Mouse (Mus musculus): ENCODE data around the gene Ints6. TPM values are rescaled to one million over a fixed set of nuclear protein-coding genes. Genes with fewer than 3 reads are reported as not detected.

Ints6 gene
- polyA plus RNA-seq, 1 experiment, result 7.2 TPM

DNA sequence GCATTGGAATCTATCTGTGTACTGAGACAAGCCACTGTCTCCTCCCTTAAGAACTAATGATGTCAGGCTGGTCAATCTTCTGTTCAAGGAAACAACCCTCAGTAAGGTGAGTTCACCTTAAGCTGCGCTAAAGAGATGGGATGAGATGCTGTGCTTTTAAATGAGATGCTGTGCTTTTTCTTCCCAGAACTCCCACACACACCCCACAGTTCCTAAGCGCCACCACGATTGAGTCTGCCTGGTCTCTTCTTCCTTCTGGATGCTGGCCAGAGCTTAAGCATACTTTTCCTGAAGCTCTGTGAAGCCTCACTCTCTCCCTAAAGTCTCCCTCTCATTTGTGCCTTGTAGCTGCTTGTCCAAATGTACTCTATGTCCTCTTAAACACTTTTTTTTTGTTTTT lies 39.8 kb upstream of the Ints6 start:
- Histone ChIP-seq H3K36me3 (ENCODE audit: control insufficient read depth, insufficient read depth) (no peaks in the 10 kb centered on the region), H3K4me2 (ENCODE audit: low read depth) (no peak overlapping the region), H3K27me3 (ENCODE audit: control insufficient read depth, insufficient read depth, insufficient read length) (no peaks in the 10 kb centered on the region), H3K79me2 (ENCODE audit: control insufficient read depth, insufficient read depth) (no peaks in the 10 kb centered on the region), H3K4me3 (no peak overlapping the region), H3ac (ENCODE audit: control insufficient read depth, insufficient read length) (no peak overlapping the region)
- TF ChIP-seq REST (IDR thresholded peaks at IDR 0.05; ENCODE audit: insufficient read depth, insufficient read length), result no peak
- no peak for TF ChIP-seq MYOD1 (IDR thresholded peaks at IDR 0.05; ENCODE audit: control insufficient read depth in 1 of 3, insufficient read length in 2 of 3, low read depth in 2 of 3)
- no peak for TF ChIP-seq MAX (IDR thresholded peaks at IDR 0.05; ENCODE audit: low read depth)
- no peak for TF ChIP-seq USF1 (IDR thresholded peaks at IDR 0.05; ENCODE audit: low read depth)
- no peak for TF ChIP-seq E2F4 (IDR thresholded peaks at IDR 0.05; ENCODE audit: insufficient read depth)
- TF ChIP-seq TCF3 (IDR thresholded peaks at IDR 0.05; ENCODE audit: insufficient read length, low read depth), result no peak
- TF ChIP-seq MYOG (IDR thresholded peaks at IDR 0.05; ENCODE audit: control insufficient read depth in 1 of 3, insufficient read depth in 1 of 3, insufficient read length in 2 of 3, low read depth in 2 of 3), result no peak
- no peak for TF ChIP-seq TCF12 (IDR thresholded peaks at IDR 0.05; ENCODE audit: insufficient read depth, poor library complexity, severe bottlenecking)
- no peak for TF ChIP-seq CEBPB (IDR thresholded peaks at IDR 0.05; ENCODE audit: insufficient read depth, poor library complexity, severe bottlenecking)

DNA sequence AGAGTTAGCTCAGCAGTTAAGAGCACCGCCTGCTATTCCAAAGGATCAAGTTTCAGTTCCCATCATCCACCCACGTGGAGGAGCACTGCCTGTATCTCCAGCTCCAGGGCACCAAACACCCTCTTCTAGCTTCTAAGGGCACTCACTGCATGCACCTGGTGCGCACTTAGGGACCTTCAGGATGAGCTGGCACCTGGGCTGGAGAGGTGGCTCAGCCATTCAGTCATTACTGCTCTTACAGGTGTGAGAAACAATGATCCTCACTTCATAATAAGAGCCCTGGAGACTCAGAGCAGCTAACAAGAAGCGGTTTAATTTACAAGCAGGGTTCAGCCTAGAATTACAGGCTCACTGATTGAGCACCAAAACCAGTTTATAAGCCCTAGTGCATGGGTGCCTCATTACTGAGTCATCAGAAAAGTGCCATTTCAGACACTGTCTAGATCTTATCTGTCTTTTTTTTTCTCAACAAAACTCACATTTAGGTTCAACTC lies 37.7 kb upstream of the Ints6 start:
- no peak overlapping the region for H3K4me3 ChIP-seq
- no peak overlapping the region for H3ac ChIP-seq (ENCODE audit: control insufficient read depth, insufficient read length)
- no peaks in the 10 kb centered on the region for H3K36me3 ChIP-seq (ENCODE audit: control insufficient read depth, insufficient read depth)
- no peaks in the 10 kb centered on the region for H3K79me2 ChIP-seq (ENCODE audit: control insufficient read depth, insufficient read depth)
- peak overlapping the region; percentile 54 for H3K4me2 ChIP-seq (ENCODE audit: low read depth)
- H3K27me3 ChIP-seq (ENCODE audit: control insufficient read depth, insufficient read depth, insufficient read length), result no peaks in the 10 kb centered on the region
- no peak for TF ChIP-seq REST (IDR thresholded peaks at IDR 0.05; ENCODE audit: insufficient read depth, insufficient read length)
- peak in 2 of 3 experiments; percentile 3 to 14 for TF ChIP-seq MYOD1 (IDR thresholded peaks at IDR 0.05; ENCODE audit: control insufficient read depth in 1 of 3, insufficient read length in 2 of 3, low read depth in 2 of 3)
- TF ChIP-seq USF1 (IDR thresholded peaks at IDR 0.05; ENCODE audit: low read depth), result peak; percentile 59

DNA sequence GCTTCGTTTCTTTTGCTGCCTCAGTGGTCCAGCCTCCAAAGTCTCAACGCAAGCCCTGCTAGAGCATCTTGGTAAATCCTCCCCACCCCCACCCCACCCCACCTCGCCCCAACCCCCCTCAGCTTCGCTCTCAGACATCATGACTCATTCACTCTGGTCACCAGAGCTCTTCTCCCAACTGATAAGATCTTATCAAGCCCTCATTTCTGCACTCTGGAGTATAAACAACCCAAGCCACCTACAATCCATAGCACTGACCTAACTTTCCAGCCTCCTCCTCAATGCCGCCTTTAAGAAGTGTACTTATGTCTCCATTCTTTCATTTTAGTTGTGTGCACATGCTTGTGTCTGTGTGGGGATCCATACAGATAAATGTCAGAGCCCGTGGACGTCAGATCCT lies 34.8 kb upstream of the Ints6 start:
- no peak for TF ChIP-seq SRF (IDR thresholded peaks at IDR 0.05; ENCODE audit: control insufficient read depth, insufficient read length, low read depth)
- TF ChIP-seq MYOD1 (IDR thresholded peaks at IDR 0.05; ENCODE audit: control insufficient read depth in 1 of 3, insufficient read length in 2 of 3, low read depth in 2 of 3), result no peak
- TF ChIP-seq USF1 (IDR thresholded peaks at IDR 0.05; ENCODE audit: low read depth), result no peak
- no peak for TF ChIP-seq POLR2AphosphoS2 (IDR thresholded peaks at IDR 0.05; ENCODE audit: insufficient read length, low read depth)
- no peak for TF ChIP-seq TCF12 (IDR thresholded peaks at IDR 0.05; ENCODE audit: insufficient read depth, poor library complexity, severe bottlenecking)
- no peak for TF ChIP-seq POLR2A (IDR thresholded peaks at IDR 0.05; ENCODE audit: insufficient read length, low read depth)
- TF ChIP-seq E2F4 (IDR thresholded peaks at IDR 0.05; ENCODE audit: insufficient read depth), result no peak
- TF ChIP-seq MYOG (IDR thresholded peaks at IDR 0.05; ENCODE audit: control insufficient read depth in 1 of 3, insufficient read depth in 1 of 3, insufficient read length in 2 of 3, low read depth in 2 of 3), result no peak
- TF ChIP-seq CEBPB (IDR thresholded peaks at IDR 0.05; ENCODE audit: insufficient read depth, poor library complexity, severe bottlenecking), result no peak
- no peak for TF ChIP-seq REST (IDR thresholded peaks at IDR 0.05; ENCODE audit: insufficient read depth, insufficient read length)
- TF ChIP-seq MAX (IDR thresholded peaks at IDR 0.05; ENCODE audit: low read depth), result no peak
- no peak for TF ChIP-seq TCF3 (IDR thresholded peaks at IDR 0.05; ENCODE audit: insufficient read length, low read depth)
- H3K36me3 ChIP-seq (ENCODE audit: control insufficient read depth, insufficient read depth), result no peaks in the 10 kb centered on the region
- H3K4me3 ChIP-seq, result no peak overlapping the region
- H3K79me2 ChIP-seq (ENCODE audit: control insufficient read depth, insufficient read depth), result no peaks in the 10 kb centered on the region
- no peaks in the 10 kb centered on the region for H3K27me3 ChIP-seq (ENCODE audit: control insufficient read depth, insufficient read depth, insufficient read length)
- no peak overlapping the region for H3ac ChIP-seq (ENCODE audit: control insufficient read depth, insufficient read length)
- H3K4me2 ChIP-seq (ENCODE audit: low read depth), result no peak overlapping the region

DNA sequence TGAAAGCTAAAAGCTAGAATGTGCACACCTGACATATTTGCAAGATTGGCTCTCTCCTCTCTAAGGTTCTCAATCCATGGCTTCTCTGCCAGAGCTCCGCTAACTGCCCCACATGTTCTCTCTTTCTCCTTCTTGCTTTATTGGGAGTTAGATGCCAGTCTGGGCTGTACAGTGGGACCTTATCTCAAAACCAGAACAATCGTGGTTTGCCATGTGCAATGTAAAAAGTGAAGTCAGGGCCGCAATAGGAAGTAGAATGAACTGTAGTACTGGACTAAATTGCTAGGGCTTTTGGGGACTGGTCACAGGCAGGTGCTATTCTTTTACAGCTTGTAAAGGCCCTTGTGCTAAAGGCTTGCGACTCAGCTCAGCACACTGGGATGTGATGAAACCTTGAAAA lies 28.3 kb upstream of the Ints6 start:
- Histone ChIP-seq H3K79me2 (ENCODE audit: control insufficient read depth, insufficient read depth) (no peaks in the 10 kb centered on the region), H3K4me3 (no peak overlapping the region), H3ac (ENCODE audit: control insufficient read depth, insufficient read length) (no peak overlapping the region), H3K36me3 (ENCODE audit: control insufficient read depth, insufficient read depth) (no peaks in the 10 kb centered on the region), H3K4me2 (ENCODE audit: low read depth) (no peak overlapping the region), H3K27me3 (ENCODE audit: control insufficient read depth, insufficient read depth, insufficient read length) (no peaks in the 10 kb centered on the region)
- TF ChIP-seq MYOD1 (IDR thresholded peaks at IDR 0.05; ENCODE audit: control insufficient read depth in 1 of 3, insufficient read length in 2 of 3, low read depth in 2 of 3) (no peak), POLR2A (IDR thresholded peaks at IDR 0.05; ENCODE audit: insufficient read length, low read depth) (no peak), MYOG (IDR thresholded peaks at IDR 0.05; ENCODE audit: control insufficient read depth in 1 of 3, insufficient read depth in 1 of 3, insufficient read length in 2 of 3, low read depth in 2 of 3) (no peak), TCF3 (IDR thresholded peaks at IDR 0.05; ENCODE audit: insufficient read length, low read depth) (no peak), TCF12 (IDR thresholded peaks at IDR 0.05; ENCODE audit: insufficient read depth, poor library complexity, severe bottlenecking) (no peak), SRF (IDR thresholded peaks at IDR 0.05; ENCODE audit: control insufficient read depth, insufficient read length, low read depth) (no peak), POLR2AphosphoS2 (IDR thresholded peaks at IDR 0.05; ENCODE audit: insufficient read length, low read depth) (no peak), REST (IDR thresholded peaks at IDR 0.05; ENCODE audit: insufficient read depth, insufficient read length) (no peak), USF1 (IDR thresholded peaks at IDR 0.05; ENCODE audit: low read depth) (no peak), MAX (IDR thresholded peaks at IDR 0.05; ENCODE audit: low read depth) (no peak)

DNA sequence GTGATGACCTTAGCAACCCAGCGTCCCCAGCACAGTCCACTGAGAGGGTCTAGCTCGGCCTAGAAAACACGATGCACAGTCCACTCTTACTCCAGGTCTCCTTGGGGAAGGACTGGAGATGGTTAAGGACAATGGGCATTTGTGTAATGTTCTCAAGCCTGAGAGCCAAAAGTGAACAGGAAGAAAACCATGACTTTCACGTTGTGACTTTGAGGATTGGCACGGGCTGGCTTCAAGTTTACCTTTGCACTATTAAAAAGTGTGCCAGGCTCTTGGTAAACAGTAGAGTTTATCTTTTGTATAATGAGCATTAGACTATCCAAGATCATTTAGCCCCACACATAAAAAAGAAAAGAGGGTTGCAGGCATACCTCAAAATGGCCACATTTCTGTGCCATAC lies 22.0 kb upstream of the Ints6 start:
- no peak overlapping the region for H3K4me3 ChIP-seq
- H3ac ChIP-seq (ENCODE audit: control insufficient read depth, insufficient read length), result no peak overlapping the region
- H3K27me3 ChIP-seq (ENCODE audit: control insufficient read depth, insufficient read depth, insufficient read length), result no peaks in the 10 kb centered on the region
- TF ChIP-seq CEBPB (IDR thresholded peaks at IDR 0.05; ENCODE audit: insufficient read depth, poor library complexity, severe bottlenecking) (no peak), TCF12 (IDR thresholded peaks at IDR 0.05; ENCODE audit: insufficient read depth, poor library complexity, severe bottlenecking) (no peak), MYOD1 (IDR thresholded peaks at IDR 0.05; ENCODE audit: control insufficient read depth in 1 of 3, insufficient read length in 2 of 3, low read depth in 2 of 3) (no peak), MAX (IDR thresholded peaks at IDR 0.05; ENCODE audit: low read depth) (no peak), POLR2AphosphoS2 (IDR thresholded peaks at IDR 0.05; ENCODE audit: insufficient read length, low read depth) (no peak), REST (IDR thresholded peaks at IDR 0.05; ENCODE audit: insufficient read depth, insufficient read length) (no peak), MYOG (IDR thresholded peaks at IDR 0.05; ENCODE audit: control insufficient read depth in 1 of 3, insufficient read depth in 1 of 3, insufficient read length in 2 of 3, low read depth in 2 of 3) (no peak), SRF (IDR thresholded peaks at IDR 0.05; ENCODE audit: control insufficient read depth, insufficient read length, low read depth) (no peak), USF1 (IDR thresholded peaks at IDR 0.05; ENCODE audit: low read depth) (no peak), POLR2A (IDR thresholded peaks at IDR 0.05; ENCODE audit: insufficient read length, low read depth) (no peak), TCF3 (IDR thresholded peaks at IDR 0.05; ENCODE audit: insufficient read length, low read depth) (no peak), E2F4 (IDR thresholded peaks at IDR 0.05; ENCODE audit: insufficient read depth) (no peak)
- no peaks in the 10 kb centered on the region for H3K36me3 ChIP-seq (ENCODE audit: control insufficient read depth, insufficient read depth)
- no peaks in the 10 kb centered on the region for H3K79me2 ChIP-seq (ENCODE audit: control insufficient read depth, insufficient read depth)
- H3K4me2 ChIP-seq (ENCODE audit: low read depth), result no peak overlapping the region
